Mouse (Mus musculus): ENCODE measurements around the gene Nme9.

- TF ChIP-seq CTCF (IDR thresholded peaks at IDR 0.05; ENCODE audit: low read depth, low read length) (no peak), POLR2A (IDR thresholded peaks at IDR 0.05; ENCODE audit: extremely low read depth, insufficient read depth, low read length) (no peak)
These were observed 41.4 kb downstream of the Nme9 start for GRCm38 (mm10) chr9:99492634-99493200.
